Mouse (Mus musculus) urinary bladder, adult 18-20 months (tissue): ENCODE results near the gene Carmil1.

ENCODE experiments used
- DNase-seq, 2 experiments: peaks; one replicate each; pipeline ENCODE4 v3.0.0; 2022; ENCODE audit warnings: low spot score in 2 of 2, mixed read lengths in 2 of 2

Gene Carmil1

DNA sequence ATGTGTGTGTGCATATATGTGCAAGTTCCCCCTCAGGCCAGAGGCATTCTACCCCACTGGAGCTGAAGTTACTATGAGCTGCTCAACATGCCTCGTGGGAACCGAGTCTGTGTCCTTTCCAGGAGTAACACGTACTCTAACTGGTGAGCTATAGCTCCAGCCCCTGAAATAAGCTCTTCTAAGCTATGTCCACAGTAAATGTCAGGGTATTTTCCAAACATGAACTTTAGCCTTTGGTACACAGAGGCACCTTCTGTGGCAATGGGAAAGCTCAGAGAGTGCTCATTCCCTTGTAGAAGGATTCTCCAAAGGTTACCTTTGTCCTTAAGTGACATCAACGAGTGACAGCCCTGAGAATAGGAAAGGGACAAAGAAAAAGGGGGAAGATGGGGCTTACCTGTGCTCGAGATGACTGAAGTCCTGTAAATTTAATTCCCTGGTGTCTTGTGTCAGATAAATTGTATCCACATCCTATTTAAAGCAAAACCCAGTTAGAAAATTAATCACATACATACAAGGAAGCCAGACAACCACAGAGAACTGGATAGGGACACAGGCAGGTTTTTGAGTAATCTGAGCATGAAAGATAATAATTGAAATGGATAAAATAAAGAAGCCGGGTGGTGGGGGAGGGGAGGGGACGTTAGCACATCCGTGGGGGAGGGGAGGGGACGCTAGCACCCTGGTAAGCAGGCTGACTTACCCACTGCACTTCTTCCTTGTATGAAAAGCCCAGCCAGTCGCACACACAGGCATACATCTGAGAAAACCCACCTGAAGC is 126.1 kb downstream of the Carmil1 start:
- no peak for DNase-seq

DNA sequence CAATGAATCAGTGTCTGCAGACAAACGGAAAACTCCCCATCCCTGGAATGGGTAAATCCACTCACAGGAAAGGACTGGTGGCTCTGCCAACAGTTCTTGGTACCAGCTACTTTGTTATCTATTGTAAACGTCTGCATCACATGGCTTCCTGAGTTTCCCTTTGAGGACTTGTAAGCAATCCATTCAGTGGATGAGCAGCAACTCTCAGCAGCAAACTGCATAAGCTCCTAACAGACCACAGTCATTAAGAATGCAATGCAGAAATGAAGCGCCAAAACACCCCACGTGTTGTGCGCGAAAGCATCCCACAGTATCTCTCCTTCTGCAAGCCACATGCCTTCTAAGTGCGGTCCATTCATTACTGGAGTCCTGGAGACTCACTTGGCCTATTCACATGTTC is 128.0 kb downstream of the Carmil1 start:
- DNase-seq, result no peak

DNA sequence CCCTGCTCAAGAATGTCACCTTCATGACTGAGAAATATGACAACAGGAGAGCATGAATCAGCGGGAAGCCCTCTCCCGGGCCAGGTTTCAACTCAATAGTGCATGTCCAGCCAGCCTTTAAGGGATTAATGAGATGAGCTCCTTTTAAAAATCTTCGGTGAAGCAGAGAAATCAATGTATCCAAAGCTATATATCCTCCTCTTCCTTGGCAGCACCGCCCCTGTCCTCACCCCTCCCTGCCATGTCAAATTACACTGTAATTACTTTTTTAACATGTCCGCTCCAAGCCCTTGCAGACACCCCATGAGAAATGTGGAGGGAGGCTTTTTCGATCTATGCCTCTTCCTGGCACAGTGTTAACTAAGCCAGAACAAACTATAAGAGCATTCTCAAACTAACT is 129.3 kb downstream of the Carmil1 start:
- DNase-seq, result no peak

DNA sequence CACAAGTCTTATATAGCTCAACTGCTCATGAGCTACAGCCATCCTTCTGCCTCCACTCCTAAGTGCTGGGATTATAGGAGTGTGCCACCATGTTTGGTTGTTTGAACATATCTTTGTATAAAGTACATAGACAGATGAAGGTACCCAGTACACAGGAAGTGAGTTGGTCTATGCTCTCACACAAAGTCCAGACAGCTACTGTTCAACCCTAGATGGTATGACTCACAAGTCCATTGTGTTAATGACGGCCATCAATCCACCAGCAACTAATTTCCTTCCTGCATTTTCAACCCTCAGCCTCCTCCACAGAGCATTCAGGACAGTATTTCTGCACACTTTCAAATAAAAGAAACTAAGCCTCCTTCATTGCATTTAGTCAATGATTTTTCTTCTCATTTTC is 132.0 kb downstream of the Carmil1 start:
- no peak for DNase-seq

DNA sequence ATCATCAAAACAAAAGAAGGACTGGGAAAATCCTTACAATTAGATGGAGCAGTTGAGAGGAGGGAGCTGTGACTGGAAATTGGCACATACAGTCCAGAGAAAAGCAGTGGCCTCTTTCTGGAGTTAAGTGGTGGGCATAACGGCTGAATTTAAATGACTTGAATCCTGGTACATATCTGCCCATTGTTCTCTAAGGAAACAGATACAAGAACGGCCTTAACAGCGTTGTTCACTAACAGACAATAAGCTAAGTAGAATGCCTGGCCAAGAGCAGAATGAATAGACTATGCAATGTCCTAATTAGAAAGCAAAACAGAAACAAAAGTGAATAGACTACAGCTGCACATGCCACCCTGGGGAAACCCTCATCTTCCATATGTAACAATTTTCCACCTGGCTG is 133.6 kb downstream of the Carmil1 start:
- no peak for DNase-seq

DNA sequence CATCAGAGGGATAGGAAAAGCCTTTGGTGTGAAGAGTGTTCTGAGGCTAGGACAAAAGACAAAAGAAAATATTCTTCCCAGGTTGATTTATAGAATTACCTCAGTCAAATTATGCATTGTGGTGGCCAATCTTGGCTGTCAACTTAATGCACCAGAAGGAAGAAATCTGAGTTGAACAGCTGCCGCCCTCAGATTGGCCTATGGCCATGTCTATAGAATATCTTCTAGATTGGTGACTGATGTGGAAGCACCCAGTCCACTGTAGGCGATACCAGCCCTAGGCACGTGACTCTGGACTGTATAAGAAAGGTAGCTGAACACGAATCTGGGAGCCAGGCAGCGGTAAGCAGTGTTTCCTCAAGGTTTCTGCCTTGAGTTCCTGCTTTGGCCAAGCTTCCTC is 134.1 kb downstream of the Carmil1 start:
- DNase-seq, result no peak

DNA sequence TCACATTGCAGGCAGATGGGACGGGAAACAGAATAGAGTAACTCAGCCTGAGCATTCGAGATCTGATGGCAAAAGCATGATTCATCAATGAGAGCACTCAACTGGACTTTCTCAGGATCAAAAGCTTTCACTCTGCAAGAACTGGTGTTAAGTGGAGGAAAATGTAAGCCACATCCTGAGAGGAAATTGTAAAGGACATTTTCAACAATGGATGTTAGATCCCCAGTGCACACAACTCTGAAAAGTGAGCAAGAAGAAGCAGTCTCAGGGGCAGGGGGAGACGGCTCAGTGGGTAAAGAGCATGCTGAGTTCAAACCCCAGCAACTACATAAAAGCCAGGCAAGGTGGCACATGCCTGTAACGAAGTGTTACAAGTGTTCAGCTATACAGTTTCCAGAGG is 135.7 kb downstream of the Carmil1 start:
- DNase-seq, result no peak

DNA sequence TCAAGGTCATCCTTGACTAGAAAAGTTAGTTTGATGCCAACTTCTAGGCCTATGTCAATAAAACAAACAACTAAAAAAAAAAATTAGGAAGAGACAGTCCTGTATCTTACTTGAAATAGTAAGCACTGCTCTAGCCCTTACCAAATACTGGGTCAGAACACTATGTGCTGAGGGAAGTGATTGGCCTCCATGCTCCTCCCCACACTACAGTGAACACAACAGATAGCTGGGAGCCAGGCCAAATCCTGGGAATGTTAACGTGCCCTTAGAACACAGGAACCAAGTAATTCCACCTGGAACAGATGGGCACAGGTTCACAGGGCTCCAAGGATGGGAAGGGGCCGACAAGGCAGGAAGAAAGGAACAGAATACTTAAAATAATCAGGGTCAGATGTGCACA is 136.5 kb downstream of the Carmil1 start:
- no peak for DNase-seq

DNA sequence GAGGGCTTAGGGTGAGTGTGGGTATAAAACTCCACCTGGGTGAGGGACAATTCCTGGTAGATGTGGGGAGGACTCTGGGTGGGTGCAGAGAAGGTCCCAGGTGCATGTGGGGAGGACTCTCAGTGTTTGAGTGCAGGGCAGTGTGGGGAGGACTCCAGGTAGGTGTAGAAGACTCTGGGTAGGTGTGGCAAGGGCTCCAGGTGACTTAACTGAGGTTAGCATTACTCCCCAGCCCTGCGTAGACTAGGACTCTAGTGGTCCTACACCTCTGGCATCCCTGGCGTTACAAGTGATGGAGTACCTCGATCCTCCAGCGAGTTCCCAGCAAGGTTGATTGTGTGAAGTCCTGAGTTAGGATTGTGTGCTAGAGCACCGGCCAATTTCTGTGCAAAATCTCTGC is 143.8 kb downstream of the Carmil1 start:
- DNase-seq, result no peak

DNA sequence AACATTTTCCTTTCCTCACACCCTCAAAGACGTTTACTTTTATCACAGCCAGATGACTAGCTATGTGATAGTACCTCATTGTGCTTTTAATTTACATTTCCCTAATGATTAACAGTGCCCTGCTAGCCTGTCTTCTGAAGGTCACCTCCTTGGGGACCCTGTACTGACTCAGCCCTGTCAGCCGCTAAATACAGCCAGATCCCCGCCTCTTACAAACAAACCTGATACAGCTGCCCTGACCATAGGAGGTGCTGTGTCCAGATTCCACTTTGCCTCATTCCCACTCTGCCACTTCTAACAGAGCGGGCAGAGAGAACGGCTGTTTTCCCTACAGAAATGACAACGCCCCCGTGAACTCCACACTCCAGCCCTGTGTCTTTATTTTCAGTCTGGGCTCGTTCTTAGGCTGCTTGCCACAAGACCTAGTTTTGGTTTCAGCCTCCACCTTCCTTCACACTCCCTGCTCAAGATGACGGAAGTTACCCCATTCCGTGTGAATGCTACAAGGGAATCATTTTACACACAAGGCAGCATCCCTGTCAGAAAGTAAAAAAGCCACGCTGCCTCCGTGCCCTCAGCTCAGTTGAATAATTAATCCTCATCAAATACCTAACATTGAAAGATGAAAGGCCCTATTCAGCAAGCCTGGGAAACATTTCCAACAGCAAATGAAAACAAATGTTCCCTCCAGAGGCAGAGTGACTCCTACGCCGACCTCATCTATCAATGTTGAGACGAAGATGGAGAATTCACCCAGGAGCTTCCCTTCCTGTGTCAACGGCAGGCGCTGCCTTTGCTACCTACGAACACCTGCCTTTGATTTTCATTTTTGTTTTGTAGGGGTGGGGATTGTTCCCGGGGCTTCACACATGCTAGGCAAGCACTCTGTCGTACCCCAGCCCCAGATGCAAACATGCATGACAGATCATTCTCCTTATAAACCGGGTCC is 145.0 kb downstream of the Carmil1 start:
- no peak for DNase-seq

DNA sequence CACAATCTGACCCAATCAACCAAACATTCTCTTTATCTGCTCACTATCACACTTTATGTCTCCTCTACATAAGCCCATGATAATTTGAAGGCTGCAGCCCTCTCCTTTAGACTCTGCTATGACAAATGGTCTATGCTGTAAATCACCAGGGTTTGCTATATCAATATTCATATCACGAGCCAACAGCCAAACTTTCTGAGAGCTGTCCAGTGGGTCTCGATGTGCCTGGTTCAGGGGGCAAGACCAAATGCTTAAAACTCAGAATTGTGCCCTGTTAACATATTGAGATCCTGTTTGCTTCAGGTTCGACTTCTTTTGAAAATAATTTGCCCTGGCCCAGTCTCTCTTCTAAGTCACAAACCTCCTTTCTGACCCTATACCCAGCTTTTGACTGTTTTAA is 147.7 kb downstream of the Carmil1 start:
- DNase-seq, result no peak

DNA sequence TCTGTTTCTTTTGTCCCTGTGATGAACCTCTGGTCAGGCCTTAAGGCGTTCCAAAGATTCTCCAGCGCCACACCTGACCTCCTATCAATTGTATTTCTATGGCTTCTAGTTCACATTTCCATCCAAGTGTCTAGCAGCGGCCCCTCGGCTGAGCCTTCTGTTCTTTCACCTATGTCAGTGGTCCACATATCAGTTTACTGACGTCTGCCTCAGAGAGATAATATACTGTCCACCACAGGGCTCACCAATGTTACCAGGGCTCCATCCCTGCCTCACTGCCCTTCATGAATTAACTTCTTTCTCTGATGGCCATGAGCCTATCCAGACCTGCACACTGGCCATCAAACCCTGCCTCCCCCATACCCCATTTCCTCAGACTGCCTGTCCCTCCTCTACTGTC is 149.3 kb downstream of the Carmil1 start:
- DNase-seq, result no peak

DNA sequence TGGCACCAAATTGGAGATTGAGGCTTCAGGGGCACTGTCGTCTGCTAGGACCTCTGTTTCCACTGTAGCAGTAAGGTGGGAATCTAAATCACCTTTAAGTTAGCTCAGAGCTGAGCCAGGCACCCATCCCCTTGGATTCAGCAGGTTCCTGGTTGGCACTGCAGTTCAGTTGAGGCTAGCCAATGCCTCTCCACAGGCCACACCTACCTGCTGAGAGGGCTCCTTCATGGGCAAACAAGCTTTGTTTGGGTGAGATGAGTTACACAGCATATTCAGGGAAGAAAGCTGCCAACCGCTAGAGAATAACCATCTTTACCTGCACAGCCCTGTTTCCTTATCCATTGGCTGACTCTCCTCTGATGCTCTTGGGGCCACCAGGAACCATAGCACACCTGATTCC is 149.9 kb downstream of the Carmil1 start:
- no peak for DNase-seq

DNA sequence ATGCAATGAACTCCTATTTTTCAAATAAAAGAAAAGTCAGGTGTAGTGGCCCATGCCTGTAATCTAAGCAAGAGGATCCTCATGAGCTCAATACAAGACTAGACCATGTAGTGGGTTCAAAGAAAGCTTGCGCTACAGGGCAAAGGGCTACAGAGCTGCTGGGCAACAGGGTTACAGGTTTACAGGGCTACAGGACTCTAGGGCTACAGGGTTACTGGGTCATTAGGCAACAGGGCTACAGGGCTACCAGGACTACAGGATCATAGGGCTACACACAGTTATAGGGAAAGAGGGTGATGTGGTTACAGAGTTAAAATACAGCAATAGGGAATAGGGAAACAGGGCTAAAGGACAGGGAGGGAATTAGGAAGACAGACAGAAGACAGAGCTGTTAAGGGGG is 151.9 kb downstream of the Carmil1 start:
- DNase-seq, result no peak

DNA sequence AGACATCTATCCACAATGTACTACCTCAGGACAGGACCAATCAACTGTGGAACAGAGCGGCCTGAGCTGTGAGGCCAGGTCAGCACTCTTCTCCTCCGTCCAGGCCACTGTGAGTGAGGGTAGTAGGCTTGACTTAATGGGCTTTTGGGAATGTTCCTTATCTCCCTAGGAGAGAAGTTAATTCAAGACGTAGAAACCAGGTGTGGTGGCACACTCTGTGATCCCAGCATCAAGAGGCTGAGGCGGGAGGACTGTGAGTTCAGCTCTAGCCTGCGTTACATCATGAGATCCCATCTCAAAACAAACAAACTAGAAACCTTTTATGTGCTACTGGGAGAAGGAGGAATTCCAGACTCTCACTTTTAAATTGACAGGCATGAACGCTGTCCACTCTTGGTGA is 154.7 kb downstream of the Carmil1 start:
- no peak for DNase-seq

DNA sequence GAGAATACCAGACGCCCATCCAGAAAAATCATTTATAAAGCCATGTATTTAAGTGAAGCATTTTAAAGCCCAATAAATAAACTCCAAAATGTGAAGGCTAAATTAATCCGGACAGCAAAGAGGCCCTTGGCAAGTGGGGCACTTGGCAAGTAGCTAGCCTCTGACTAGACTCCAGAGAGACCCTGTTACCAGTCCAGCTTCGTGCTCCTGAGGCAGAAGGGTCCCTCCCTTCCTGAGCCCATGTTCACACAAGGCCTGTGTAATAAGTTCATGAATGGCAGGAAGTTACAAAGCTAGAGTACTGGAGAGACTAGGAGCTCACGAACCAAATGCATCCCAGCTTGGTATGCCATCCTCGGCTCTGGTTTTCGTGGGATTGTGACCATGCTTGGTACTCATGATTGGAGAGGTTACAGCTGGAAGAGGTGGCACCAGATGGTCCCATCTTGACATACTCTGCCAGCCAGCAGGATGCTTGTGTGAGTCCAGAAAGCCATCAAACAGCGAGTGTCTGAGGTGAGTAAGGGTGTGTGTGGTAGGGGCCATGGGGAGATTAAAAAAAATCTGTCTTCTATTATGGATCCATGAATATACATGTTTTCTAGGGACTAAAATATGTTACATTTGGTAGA is 163.3 kb downstream of the Carmil1 start:
- no peak for DNase-seq

DNA sequence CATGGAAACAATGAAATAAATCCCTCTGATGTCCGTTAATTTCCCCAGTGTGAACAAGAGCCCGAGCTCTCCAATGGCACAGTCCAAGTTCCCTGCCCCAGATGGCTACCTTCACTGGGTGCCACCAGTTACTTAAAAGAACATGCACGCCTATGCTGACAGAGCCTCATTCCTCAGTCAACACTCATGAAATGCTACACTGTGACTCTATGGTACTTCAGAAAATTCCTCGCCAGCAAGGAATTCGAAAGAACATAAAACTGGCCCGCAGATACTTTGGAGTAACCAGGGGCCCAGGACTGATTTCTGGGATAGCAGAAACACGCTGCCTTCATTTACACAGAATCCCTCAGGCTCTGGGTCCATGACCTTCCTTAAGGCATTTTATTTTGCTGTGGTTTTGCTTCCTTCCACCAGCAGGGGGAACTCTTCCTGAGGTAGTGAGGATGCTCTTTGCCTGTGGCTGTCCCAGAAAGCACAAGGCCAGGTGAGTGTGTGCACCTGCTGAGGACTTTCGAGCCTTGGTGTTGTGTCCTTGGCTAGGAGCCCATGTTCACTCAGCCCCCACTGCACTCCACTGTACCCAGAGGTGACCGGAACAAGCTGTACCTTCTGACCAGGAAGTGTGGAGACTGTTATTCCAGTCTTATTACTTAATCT is 167.8 kb downstream of the Carmil1 start:
- DNase-seq, result peak; percentile 9 to 28

DNA sequence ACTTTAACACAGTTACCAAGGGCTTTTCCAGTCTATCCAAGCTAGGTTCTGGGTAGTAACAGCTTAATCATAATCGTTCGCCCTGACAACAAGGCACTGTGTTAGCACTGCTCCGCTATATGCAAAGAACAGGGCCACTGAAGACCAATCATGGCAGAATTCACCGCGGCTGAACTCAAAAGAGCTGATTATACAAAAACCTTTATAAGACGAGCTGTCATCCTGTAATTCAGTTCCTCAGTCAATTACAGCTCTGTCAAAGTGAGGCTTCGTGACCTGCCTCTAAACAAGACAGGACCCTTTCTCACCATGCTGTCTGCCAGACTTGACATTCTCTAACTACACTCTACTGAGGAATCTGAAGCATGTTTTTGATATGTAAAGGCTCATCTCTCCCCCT is 170.3 kb downstream of the Carmil1 start:
- no peak for DNase-seq

DNA sequence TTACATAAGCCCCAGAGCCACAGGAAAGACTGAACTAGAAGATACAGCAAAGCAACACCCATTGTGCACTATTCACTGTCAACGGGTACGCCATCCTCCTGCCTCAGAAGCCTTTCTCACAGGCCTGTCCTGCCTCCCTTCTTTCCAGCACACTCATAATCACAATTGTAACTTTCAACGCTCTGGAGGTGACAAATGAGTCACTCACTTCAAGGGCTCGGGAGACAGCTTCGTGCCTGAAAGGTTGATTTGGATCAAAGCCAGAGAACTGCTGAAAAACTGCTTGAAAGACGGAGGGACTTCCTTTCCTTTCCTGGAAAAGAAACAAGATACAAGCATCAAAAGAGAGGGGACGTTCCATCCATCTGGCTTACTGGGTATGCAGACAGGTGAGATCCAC is 172.3 kb downstream of the Carmil1 start:
- DNase-seq, result no peak

DNA sequence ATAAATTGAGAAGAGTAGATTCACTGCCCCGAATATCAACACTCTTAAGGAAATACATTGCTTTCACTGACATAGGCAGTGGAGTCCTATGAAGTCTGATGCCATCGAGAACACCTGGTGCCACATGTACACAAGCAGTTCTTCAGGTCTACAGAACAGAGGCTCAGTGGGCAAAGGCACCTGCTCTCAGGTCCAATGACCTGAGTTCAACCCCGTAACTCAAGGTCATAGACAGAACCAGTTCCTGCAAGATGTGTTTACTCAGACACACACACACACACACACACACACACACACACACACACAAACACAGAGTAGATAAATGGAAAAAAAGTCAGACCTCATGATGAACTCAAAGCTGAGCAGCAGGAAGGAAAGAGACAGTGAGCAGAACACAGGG is 173.5 kb downstream of the Carmil1 start:
- DNase-seq, result no peak

DNA sequence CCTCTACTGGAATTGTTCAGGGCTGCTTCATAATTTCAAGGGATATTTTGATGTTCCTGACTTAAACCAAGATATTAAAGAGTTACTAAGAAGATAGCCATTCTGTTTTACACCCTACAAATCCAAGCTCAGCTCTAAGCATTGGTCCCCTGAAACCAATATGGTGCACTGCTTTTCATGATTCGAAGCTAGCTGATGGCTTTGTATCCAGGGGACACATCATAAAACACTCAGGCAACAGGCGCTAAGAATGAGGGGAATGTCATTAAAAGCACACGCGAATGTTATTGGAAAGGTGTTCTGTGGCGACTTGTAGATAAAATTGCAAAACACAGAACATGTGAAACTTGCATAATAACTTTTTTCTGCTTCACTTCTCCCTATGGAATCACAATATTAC is 174.8 kb downstream of the Carmil1 start:
- no peak for DNase-seq

DNA sequence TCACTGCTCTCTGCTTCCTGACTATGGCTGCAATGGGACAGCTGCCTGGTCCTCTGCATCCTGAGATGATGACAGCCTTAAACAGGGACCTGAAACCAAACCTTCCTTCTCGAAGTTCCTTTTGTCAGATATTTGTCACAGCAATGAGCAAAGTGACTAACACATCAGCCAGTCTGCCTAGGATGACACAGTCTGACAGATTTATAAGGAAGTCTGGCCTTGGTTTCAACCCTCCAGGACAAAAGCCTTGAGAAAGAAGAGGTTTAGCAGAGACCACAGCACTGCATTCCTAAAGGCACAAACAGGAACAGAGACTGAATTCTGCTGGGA is 175.3 kb downstream of the Carmil1 start:
- DNase-seq, result no peak
